Mouse (Mus musculus) gastrocnemius, postnatal 10 days (tissue): ENCODE measurements around the gene Rho. TPM values are rescaled to one million over a fixed set of nuclear protein-coding genes. Genes with fewer than 3 reads are reported as not detected.
A peak's percentile ranks its signal among the peaks of the same experiment; 100 is the strongest.

Experiments
- DNase-seq: peaks from one replicate; pipeline ENCODE4 v3.0.0; 2021; ENCODE audit warnings: mixed read lengths
- total RNA-seq, 2 experiments: library from RNA; stranded (reverse); gene quantifications; 2 replicates each; pipeline ENCODE4 v1.2.3; 2021

Rho gene
- total RNA-seq, 2 experiments from 2014 or later: 0.19 to 0.32 TPM

GRCm38 (mm10) chr6:115956418-115956921, 24.9 kb downstream of the Rho start:
- no peak for DNase-seq

DNA sequence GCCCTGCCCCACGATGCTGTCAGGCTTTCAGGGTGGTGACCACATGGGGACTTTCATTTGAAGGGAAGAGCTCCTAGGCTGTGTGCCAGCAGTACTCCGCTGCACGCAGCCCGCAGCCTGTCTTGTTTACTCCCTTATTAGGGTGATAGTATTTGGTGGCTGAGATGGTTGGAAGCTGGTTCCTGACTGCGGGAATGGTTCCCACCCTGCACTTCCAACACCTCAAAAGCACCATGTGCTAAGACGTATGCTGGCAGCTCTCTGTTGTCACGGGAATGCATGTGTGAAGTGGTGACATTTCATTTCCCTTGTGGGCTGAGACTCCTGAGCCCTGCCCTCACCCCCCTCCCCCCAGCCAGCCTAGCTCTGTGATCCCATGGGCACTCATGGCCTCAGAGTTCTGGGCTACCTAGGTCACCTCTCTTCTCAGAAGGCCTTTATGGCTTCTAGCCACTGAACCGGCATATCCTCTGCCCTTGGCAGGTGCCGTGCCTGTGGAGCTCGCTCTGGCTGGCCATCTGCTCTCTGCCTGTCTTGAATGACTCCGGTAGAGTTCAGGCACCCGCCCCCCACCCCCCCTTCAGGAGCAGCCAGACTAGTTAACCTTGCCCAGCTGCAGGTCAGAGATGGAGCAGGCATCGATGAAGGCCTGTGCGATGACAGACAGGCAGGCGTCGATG, 25.5 kb downstream of the Rho start:
- DNase-seq: peak; percentile 60

GRCm38 (mm10) chr6:115957681-115958080, 26.1 kb downstream of the Rho start:
- no peak for DNase-seq

- DNase-seq: no peak
Measured at GRCm38 (mm10) chr6:115958445-115958844, 26.9 kb downstream of the Rho start.

GRCm38 (mm10) chr6:115959151-115959691, 27.7 kb downstream of the Rho start:
- DNase-seq: peak; percentile 86

GRCm38 (mm10) chr6:115960322-115960721, 28.8 kb downstream of the Rho start:
- DNase-seq: no peak

DNA sequence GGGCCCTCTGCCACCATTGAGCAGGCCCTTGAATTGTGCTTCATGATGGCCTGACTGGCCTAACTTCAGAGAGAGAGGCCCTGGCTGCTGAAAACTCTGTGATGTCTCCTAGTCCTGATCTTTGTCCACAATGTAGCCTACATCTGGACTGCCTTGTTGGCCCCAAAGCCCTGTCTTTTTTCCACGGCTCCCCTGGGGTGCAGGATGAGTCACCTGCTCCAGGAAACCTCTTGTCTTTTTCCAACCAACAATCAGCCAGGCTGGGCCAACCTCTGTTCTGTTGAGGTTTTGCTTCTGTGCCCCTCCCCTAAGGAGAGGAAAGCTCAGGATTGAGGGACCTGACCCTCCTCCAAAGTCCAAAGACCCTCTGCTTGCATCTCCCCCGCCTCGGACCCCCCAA, 30.2 kb downstream of the Rho start:
- DNase-seq: no peak

DNA sequence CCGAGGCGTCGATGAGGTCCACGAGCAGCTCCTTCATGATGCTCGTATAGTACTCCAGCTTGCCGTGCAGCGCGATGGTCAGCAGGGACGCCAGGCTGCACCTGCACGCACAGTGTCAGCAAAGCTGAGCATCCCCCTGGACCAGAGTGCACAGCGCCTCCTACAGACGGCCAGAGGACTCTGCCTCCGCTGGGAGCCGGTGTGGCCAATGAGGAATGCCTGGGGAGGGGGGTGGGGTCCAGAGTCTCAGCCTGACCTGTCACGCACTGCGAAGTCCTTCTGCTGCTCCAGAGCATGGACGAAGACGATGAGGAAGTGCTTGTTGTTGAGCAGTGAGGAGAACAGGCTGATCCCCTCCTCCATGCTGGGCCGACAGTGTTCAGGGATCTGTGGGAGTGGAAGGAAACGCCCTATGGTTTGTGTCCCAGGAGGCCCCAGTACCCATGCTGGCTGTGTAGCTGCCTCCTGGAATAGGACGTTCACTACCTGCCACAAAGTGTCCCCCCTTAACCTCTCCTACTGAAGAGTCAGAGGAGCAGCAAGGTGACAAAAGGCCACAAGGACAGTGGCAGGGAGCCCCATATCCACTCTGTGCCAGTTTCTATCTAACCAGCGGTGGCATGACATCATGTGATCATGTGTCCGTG, 31.0 kb downstream of the Rho start:
- no peak for DNase-seq

DNA sequence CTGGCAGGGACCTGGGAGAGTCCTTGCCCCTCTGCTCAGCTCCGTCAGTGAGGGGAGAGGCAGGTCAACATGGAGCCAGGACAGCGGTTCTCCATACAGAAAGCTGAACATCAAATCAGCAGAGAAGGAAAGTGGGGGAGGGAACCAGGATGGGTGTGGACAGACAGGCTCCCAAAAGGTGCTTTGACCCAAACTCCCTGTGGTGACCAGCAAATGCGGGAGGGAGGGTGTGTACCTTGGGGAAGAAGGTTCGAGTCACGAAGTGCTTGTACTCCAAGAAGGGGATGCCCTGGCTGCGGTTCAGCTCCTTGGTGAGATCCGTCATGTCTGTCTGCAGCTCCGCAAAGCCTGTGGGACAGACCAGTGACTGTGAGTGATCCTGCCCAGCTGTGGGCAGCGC, 32.1 kb downstream of the Rho start:
- no peak for DNase-seq

- DNase-seq: no peak
Measured at GRCm38 (mm10) chr6:115966227-115966966, 34.8 kb downstream of the Rho start.

DNA sequence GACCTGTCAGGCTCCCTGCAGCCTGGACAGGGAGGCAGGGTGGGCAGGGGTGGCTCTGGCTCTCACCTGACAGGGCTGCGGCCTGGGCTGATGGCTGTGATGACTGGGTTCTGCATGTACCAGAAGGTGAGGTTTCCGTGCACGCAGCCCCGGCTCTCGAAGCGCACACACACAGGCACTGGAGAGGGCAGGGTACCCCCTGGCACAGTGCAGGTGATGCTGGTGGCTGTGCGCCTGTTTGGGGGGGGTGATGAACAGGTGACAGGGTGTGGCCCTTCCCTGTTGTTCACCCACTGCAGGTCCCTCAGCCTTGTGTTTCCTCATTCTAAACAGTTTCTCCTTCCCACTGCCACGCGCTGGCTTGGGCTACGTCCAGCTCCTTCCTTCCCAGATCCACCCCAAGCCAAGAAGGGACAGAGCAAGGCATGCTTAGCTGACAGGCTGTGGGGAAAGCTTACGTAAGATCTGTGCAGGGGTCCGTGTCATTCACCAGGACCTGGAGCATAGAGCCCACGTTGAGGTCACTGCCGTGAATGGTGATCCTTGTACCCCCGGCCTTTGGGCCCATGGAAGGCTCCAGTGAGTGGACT, 35.8 kb downstream of the Rho start:
- no peak for DNase-seq

GRCm38 (mm10) chr6:115968086-115968485, 36.5 kb downstream of the Rho start:
- no peak for DNase-seq

- no peak for DNase-seq
Measured at GRCm38 (mm10) chr6:115968700-115969099, 37.2 kb downstream of the Rho start.

DNA sequence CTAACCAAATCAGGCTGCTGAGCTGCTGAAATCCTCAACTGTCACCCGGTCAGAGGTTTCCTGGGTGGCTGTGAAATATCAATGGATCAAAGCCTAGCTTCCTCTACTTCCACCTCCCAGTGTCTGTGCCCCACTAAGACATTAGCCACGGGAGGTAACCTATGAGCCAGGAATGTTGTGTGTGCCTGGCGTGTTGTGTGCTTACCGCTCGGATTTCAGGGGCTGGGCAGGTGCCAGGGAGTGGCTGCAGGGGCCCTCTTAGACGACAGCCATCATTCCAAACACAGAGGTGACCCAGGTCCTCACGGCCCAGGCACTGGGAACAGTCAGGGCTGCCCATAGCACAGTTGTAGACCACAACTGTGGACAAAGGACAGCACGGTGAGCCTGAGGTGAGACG, 37.6 kb downstream of the Rho start:
- DNase-seq: no peak

GRCm38 (mm10) chr6:115969952-115970351, 38.4 kb downstream of the Rho start:
- DNase-seq: no peak

DNA sequence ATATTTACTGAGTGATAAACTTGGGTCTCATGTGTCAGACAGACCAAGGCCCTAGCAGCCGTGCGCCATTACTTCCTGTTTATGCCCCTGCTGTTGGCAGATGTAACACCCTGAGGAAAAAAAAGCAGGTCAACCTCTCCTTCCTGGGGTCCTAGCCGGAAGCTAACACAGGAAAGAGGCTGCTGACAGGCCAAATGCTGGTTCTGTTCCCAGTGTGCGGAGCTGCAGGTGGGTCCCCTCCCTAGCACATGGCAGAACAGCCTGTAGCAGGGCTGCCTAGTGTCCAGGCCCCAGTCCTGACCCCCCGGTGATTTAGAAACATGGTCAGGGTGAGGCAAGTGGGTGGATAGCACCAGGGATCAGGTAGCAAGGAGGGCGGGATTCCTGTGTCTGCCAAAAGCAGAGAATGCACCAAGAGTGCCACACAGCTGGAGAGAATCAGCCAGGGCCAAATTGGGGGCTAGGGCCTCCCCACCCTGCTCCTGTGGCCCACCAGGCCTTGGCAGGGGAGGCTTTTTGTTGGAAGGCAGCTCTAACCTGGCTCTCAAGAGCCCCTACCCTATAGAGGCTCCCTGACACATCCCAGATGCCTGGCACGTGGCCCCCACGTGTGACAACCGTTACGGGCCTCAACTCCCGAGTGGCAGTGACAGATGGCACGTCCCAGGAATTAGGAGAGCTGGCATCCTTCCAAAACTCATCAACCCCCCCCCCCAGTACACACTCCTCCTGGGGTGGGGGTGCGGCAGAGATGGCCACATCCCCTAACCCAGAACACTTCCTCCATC, 39.9 kb downstream of the Rho start:
- no peak for DNase-seq

GRCm38 (mm10) chr6:115972083-115972764, 40.7 kb downstream of the Rho start:
- no peak for DNase-seq

- DNase-seq: no peak
Measured at GRCm38 (mm10) chr6:115973139-115973875, 41.8 kb downstream of the Rho start.

- DNase-seq: no peak
Measured at GRCm38 (mm10) chr6:115973881-115974662, 42.5 kb downstream of the Rho start.
